Mouse (Mus musculus): ENCODE measurements around the gene Zkscan14. TPM values are rescaled to one million over a fixed set of nuclear protein-coding genes. Genes with fewer than 3 reads are reported as not detected.

The Zkscan14 gene
- polyA plus RNA-seq, 1 experiment from 2014 or later = 11.1 TPM

GRCm38 (mm10) chr5:145200387-145200786 is 1.3 kb downstream of the Zkscan14 start:
- ATAC-seq (ENCODE audit: insufficient number of reproducible peaks, low FRiP score, low TSS enrichment, low read depth) = no peak
- Histone ChIP-seq H3K36me3 (peaks cover 20% of the 10 kb centered on the region), H3K27ac (no peak overlapping the region), H3K9me3 (no peaks in the 10 kb centered on the region), H3K4me2 (0 out of 2 replicates have a peak overlapping the region, but pooled peaks have one; percentile 93), H3K9ac (no peak overlapping the region), H3K4me1 (peaks cover 16% of the 10 kb centered on the region), H3K4me3 (peak overlapping the region; percentile 81), H3K27me3 (no peaks in the 10 kb centered on the region)
- 77% methylated on average over 7 of the region's 7 CpGs for WGBS

DNA sequence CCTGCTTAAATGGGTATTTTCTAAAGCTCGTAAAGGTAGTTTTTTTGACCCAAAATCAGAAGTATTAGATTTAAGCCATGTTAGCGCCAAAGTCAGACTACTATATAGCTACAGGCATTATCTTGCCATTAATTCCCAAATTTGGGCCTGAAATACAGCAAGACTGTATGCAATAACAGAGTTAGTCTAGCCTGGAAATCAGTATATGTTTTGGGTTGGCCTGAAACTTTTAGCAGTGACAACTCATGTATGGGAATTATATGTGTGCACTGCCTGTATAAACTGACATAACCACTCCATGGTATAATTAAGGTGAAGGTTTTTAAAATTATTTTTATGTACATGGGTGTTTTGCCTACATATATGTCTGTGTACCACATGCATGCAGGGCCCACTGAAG is 9.7 kb downstream of the Zkscan14 start, which contains the start of gene Atp5j2:
Atp5j2 (minus strand) TSS at position 101 of the 400 bp plus-strand sequence.
- Histone ChIP-seq H3K4me2 (peak within 1 kb of the TSS; percentile 70), H3K36me3 (peaks cover 44% of the 10 kb centered on the region)
- ATAC-seq (ENCODE audit: insufficient number of reproducible peaks, low FRiP score, low TSS enrichment, low read depth) = no peak

GRCm38 (mm10) chr5:145190875-145191798 is 10.5 kb downstream of the Zkscan14 start:
- Histone ChIP-seq H3K36me3 (peaks cover 47% of the 10 kb centered on the region), H3K9me3 (no peaks in the 10 kb centered on the region), H3K27ac (peak overlapping the region; percentile 89), H3K4me2 (peak overlapping the region; percentile 70), H3K4me1 (peaks cover 18% of the 10 kb centered on the region), H3K9ac (peak overlapping the region; percentile 82), H3K27me3 (no peaks in the 10 kb centered on the region), H3K4me3 (peak overlapping the region; percentile 79)
- WGBS = under 1% methylated on average over 41 of the region's 41 CpGs
- peak; percentile 81 for ATAC-seq (ENCODE audit: insufficient number of reproducible peaks, low FRiP score, low TSS enrichment, low read depth)

More for the DNA sequence above, 9.7 kb downstream of the Zkscan14 start, which contains the start of gene Atp5j2:
- no peaks in the 10 kb centered on the region for H3K9me3 ChIP-seq
- H3K27ac ChIP-seq = peak within 1 kb of the TSS; percentile 89
- no peaks in the 10 kb centered on the region for H3K27me3 ChIP-seq
- H3K9ac ChIP-seq = peak within 1 kb of the TSS; percentile 82
- 90% methylated on average over 2 of the region's 2 CpGs for WGBS
- peaks cover 18% of the 10 kb centered on the region for H3K4me1 ChIP-seq
- peak within 1 kb of the TSS; percentile 79 for H3K4me3 ChIP-seq

DNA sequence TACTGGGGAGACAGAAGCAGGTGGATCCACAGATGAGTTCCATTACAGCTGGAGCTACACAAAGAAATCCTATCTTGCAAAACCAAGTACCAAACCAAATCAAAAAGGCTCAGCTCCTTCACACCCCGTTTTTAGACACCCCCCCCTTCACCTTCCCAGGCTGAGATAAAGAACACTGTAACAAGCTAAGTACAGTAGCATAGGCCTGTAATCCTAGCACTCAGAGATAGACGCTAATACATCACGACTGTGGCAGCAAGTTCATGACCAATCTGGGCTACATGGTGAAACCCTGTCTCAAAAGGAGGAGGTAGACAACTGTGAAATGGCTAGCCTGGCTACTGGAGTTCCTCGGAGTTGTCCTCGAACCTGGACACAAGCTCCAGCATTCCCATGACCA is 11.3 kb downstream of the Zkscan14 start:
- Histone ChIP-seq H3K27ac (no peak overlapping the region), H3K9ac (peak overlapping the region; percentile 82), H3K4me2 (peak overlapping the region; percentile 70), H3K36me3 (peaks cover 47% of the 10 kb centered on the region), H3K4me3 (peak overlapping the region; percentile 79), H3K27me3 (no peaks in the 10 kb centered on the region), H3K9me3 (no peaks in the 10 kb centered on the region), H3K4me1 (peaks cover 18% of the 10 kb centered on the region)
- ATAC-seq (ENCODE audit: insufficient number of reproducible peaks, low FRiP score, low TSS enrichment, low read depth) = no peak
- 42% methylated on average over 5 of the region's 5 CpGs for WGBS

DNA sequence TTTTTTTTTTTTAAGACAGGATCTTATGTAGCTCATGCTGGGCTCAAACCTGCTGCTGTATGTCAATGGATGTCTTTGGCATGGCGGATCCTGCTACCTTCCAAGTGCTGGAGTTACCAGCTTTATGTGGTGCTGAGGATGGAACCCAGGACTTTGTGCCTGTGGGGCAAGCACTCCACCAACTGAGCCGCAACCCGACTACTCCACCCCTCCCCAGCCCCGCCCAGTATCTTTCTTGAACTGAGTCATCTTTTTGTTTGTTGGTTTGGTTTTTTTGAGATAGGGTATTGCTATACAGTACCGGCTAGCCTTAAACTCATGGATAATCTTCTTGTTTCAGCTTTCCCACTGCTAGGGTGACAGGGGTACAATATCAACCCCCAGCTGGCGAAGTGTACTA is 12.3 kb downstream of the Zkscan14 start:
- no peak overlapping the region for H3K4me2 ChIP-seq
- WGBS = 87% methylated on average over 6 of the region's 6 CpGs

GRCm38 (mm10) chr5:145185244-145185643 is 16.4 kb downstream of the Zkscan14 start:
- Histone ChIP-seq H3K27me3 (no peaks in the 10 kb centered on the region), H3K9ac (no peak overlapping the region), H3K4me1 (peaks cover 8% of the 10 kb centered on the region), H3K36me3 (peaks cover 78% of the 10 kb centered on the region), H3K27ac (no peak overlapping the region), H3K9me3 (no peaks in the 10 kb centered on the region), H3K4me2 (no peak overlapping the region), H3K4me3 (no peak overlapping the region)
- WGBS = 80% methylated on average over 2 of the region's 2 CpGs
- ATAC-seq (ENCODE audit: insufficient number of reproducible peaks, low FRiP score, low TSS enrichment, low read depth) = no peak

More for the DNA sequence above, 12.3 kb downstream of the Zkscan14 start:
- Histone ChIP-seq H3K27me3 (no peaks in the 10 kb centered on the region), H3K4me3 (no peak overlapping the region), H3K4me1 (peaks cover 18% of the 10 kb centered on the region), H3K9me3 (no peaks in the 10 kb centered on the region), H3K27ac (no peak overlapping the region), H3K36me3 (peaks cover 45% of the 10 kb centered on the region), H3K9ac (no peak overlapping the region)
- ATAC-seq (ENCODE audit: insufficient number of reproducible peaks, low FRiP score, low TSS enrichment, low read depth) = no peak

GRCm38 (mm10) chr5:145178461-145178980 is 23.1 kb downstream of the Zkscan14 start:
- Histone ChIP-seq H3K4me1 (no peaks in the 10 kb centered on the region), H3K36me3 (peaks cover 99% of the 10 kb centered on the region), H3K27ac (no peak overlapping the region), H3K27me3 (no peaks in the 10 kb centered on the region), H3K4me2 (no peak overlapping the region), H3K9me3 (no peaks in the 10 kb centered on the region), H3K9ac (no peak overlapping the region), H3K4me3 (no peak overlapping the region)
- ATAC-seq (ENCODE audit: insufficient number of reproducible peaks, low FRiP score, low TSS enrichment, low read depth) = no peak
- 79% methylated on average over 18 of the region's 18 CpGs for WGBS

DNA sequence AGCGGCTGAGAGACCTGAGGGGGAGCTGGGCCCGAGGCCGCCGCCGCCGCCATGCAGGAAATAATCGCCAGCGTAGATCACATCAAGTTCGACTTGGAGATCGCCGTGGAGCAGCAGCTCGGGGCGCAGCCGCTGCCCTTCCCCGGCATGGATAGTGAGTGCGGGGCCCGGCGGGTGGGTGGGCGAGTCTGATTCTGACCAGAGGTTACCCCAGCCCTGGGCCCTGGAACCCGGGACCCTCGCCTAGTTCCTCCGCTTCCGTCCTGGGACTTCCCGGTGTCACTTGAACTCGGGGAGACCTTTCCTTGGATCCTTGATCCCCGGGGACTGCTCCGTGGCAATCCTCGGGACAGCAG is 34.4 kb downstream of the Zkscan14 start:
- peak overlapping the region; percentile 97 for H3K9ac ChIP-seq
- no peaks in the 10 kb centered on the region for H3K9me3 ChIP-seq
- H3K4me3 ChIP-seq = peak overlapping the region; percentile 96
- no peaks in the 10 kb centered on the region for H3K27me3 ChIP-seq
- under 1% methylated on average over 28 of the region's 28 CpGs for whole genome bisulfite sequencing
- peaks cover 25% of the 10 kb centered on the region for H3K4me1 ChIP-seq
- ATAC-seq (ENCODE audit: insufficient number of reproducible peaks, low FRiP score, low TSS enrichment, low read depth) = peak; percentile 27; the same call in 1 of the 2 replicates
- peak overlapping the region; percentile 82 for H3K4me2 ChIP-seq
- H3K27ac ChIP-seq = peak overlapping the region; percentile 81
- H3K36me3 ChIP-seq = peaks cover 43% of the 10 kb centered on the region

DNA sequence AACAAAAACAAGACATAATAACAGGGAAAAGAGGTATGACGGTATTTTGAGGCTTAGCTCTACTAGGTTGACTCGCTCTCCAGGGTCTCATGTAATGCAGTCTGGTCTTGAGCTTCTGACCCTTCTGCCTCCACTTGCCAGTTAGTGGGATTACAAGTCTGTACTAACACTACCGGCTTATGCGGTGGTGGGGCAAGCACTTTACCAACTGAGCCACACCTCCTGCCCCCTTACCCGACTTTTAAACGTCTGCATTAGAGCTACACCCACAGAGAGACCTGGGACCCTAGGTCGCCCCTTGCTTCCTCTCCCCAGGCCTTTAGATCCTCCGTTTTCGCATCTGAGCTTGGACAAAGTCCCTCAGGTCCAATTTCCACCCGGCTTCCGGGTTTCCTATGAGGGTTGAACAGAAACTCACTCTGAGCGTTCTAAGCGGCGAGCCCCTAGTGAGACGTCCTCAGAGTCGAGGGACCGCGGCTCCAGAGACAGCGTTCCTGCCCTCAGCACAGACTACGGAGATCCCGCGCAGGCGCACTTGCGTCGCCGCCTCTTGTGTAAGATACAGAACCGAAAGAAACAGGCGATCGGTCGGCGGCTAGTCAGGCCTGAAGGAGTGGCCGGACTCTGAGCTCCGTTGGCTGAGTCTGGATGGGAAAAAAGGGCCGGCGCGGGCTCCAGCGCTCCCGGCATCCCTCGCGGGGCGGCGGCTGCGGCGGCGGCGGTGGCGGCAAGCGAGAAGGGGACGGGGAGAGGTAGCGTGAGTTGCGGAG is 34.9 kb downstream of the Zkscan14 start, which contains the start of the genes Ptcd1 and Cpsf4:
Ptcd1 (minus strand) TSS at position 573 of the 770 bp plus-strand sequence.
Cpsf4 (plus strand) TSS at position 678 of the 770 bp plus-strand sequence.
- no peaks in the 10 kb centered on the region for H3K27me3 ChIP-seq
- peak within 1 kb of the TSS; percentile 96 for H3K4me3 ChIP-seq
- peak; percentile 92 for ATAC-seq (ENCODE audit: insufficient number of reproducible peaks, low FRiP score, low TSS enrichment, low read depth)
- under 1% methylated on average over 50 of the region's 51 CpGs for WGBS
- H3K9me3 ChIP-seq = no peaks in the 10 kb centered on the region
- peaks cover 43% of the 10 kb centered on the region for H3K36me3 ChIP-seq
- H3K4me1 ChIP-seq = peaks cover 25% of the 10 kb centered on the region
- peak within 1 kb of the TSS; percentile 81 for H3K27ac ChIP-seq
- H3K4me2 ChIP-seq = peak within 1 kb of the TSS; percentile 82
- H3K9ac ChIP-seq = peak within 1 kb of the TSS; percentile 97

DNA sequence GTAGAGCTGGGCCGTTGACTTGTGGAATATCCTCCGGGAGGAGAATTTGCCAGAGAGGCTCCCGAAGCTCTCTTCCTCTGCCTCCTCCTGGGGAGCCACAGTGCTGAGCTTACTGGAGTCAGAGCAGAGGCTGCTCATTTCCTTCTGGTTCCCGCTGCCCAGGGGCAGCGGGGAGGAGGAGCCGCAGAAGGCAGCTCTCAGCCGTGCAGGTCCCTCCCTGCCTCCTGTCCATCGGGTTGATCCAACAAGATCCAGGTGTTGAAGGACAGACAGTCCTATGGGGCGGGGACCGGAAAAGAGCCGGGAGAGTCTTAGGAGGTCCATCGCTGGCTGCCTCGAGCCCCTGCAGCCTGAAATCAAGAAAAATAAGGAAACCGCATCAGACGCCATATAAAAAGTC is 36.5 kb downstream of the Zkscan14 start:
- ATAC-seq (ENCODE audit: insufficient number of reproducible peaks, low FRiP score, low TSS enrichment, low read depth) = no peak

GRCm38 (mm10) chr5:145164710-145165109 is 37.0 kb downstream of the Zkscan14 start:
- Histone ChIP-seq H3K4me1 (peaks cover 25% of the 10 kb centered on the region), H3K4me3 (no peak overlapping the region), H3K9ac (no peak overlapping the region), H3K36me3 (peaks cover 52% of the 10 kb centered on the region), H3K9me3 (no peaks in the 10 kb centered on the region), H3K27me3 (no peaks in the 10 kb centered on the region), H3K4me2 (no peak overlapping the region), H3K27ac (no peak overlapping the region)
- no peak for ATAC-seq (ENCODE audit: insufficient number of reproducible peaks, low FRiP score, low TSS enrichment, low read depth)
- WGBS = 70% methylated on average over 3 of the region's 3 CpGs

More for the DNA sequence above, 36.5 kb downstream of the Zkscan14 start:
- Histone ChIP-seq H3K4me2 (no peak overlapping the region), H3K36me3 (peaks cover 47% of the 10 kb centered on the region), H3K27me3 (no peaks in the 10 kb centered on the region), H3K9me3 (no peaks in the 10 kb centered on the region), H3K4me3 (no peak overlapping the region), H3K9ac (no peak overlapping the region), H3K27ac (no peak overlapping the region), H3K4me1 (peaks cover 25% of the 10 kb centered on the region)
- 86% methylated on average over 15 of the region's 15 CpGs for WGBS

All from limb, embryonic 15.5 days (tissue).